Mouse (Mus musculus): ENCODE results near the gene Lrfn3. TPM values are rescaled to one million over a fixed set of nuclear protein-coding genes. Genes with fewer than 3 reads are reported as not detected.

Gene Lrfn3
- total RNA-seq, 2 experiments from 2014 or later, result 33.0 to 36.4 TPM

- peak; percentile 95 for TF ChIP-seq CTCF (IDR thresholded peaks at IDR 0.05)
- DNase-seq (ENCODE audit: extremely low spot score in 1 of 2, low spot score in 2 of 2), result peak; percentile 91 to 94
- Histone ChIP-seq H3K4me3 (peak overlapping the region; percentile 49), H3K27ac (peak overlapping the region; percentile 95)
- intact Hi-C loops (cut with DNase I), result loop anchor here (1.0 to 2.0 kb wide), 2 partner anchors 49 to 59 kb away; no protein-coding TSS in a partner anchor
Measured at GRCm38 (mm10) chr7:30373501-30373962, 11.0 kb upstream of the Lrfn3 start.

DNA sequence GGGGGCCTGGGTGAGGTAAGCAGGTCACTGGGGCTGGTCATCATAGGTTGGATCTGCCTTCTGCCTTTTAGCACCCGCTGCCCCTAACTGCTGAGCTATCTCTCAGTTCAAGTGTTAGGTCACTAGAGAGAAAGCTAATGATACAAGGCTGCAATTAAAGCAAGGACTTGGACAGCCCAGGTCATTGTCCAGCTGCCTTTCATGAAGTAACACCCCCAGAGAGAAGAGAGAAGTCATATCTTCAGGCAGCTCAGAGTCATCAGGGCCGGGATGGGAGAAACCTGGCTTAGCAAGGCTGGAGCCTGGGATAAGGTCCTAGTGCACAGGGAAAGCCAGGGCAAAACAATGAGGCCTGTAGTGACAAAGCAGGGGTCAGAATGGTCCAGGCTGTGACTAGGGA is 4.9 kb upstream of the Lrfn3 start:
- no peak for DNase-seq (ENCODE audit: extremely low spot score in 1 of 2, low spot score in 2 of 2)
- intact Hi-C loops (cut with DNase I), result no loop called here
- no peak overlapping the region for H3K4me3 ChIP-seq
- H3K27ac ChIP-seq, result no peak overlapping the region
- TF ChIP-seq CTCF (IDR thresholded peaks at IDR 0.05), result no peak

DNA sequence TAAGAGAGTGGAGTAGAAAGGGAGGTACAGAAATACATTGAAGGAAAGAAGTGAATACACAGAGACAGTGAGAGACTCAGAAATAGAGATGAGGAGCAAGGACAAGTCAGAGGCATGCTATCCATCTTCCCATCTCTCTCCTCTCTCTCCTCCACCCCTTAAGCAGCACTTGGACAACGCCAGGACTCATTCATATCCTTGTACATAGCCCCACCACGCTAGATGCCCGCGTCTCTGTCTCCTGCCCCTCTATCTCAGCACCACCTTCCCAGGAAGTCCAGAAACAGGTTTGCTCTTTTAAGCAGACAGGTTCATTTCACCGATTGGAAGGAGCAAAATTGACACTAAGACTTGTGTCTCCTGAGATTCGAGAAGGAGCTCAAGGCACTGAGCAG is 769 bp upstream of the Lrfn3 start:
- peak overlapping the region; percentile 54 for H3K4me3 ChIP-seq
- TF ChIP-seq CTCF (IDR thresholded peaks at IDR 0.05), result no peak
- intact Hi-C loops (cut with DNase I), result no loop called here
- H3K27ac ChIP-seq, result peak overlapping the region; percentile 87
- DNase-seq (ENCODE audit: extremely low spot score in 1 of 2, low spot score in 2 of 2), result no peak

- Histone ChIP-seq H3K4me3 (no peak overlapping the region), H3K27ac (no peak overlapping the region)
- TF ChIP-seq CTCF (IDR thresholded peaks at IDR 0.05), result no peak
- intact Hi-C loops (cut with DNase I), result no loop called here
- no peak for DNase-seq (ENCODE audit: extremely low spot score in 1 of 2, low spot score in 2 of 2)
Measured at GRCm38 (mm10) chr7:30360028-30360427, 2.5 kb downstream of the Lrfn3 start.

DNA sequence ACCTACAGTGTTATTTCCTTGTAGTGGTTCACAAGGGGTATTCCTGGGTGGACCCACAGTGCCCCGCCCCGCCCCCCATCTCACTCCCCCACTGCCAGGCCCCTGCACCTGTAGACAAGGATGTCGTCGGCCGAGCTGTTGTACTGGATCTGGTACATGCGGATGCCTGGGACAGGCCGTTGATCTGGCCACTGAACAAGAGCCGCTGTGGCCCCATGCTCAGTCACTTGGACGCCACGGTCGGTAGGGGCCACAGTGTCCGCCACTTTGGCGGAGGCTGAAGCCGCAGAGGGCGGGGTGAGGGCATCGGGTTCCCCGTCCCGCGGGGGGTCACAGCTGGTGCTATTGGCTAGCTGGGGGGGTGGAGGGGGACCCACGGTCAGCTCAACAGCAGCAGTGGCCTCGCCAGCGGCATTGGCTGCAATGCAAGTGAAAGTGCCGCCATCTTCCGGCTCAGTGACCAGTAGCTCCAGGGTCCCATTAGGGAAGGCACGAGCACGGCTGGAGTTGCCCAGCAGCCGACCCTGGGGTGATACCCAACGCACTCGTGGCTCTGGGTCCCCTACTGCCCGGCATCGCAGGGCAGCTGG is 3.2 kb downstream of the Lrfn3 start:
- Histone ChIP-seq H3K27ac (no peak overlapping the region), H3K4me3 (no peak overlapping the region)
- no peak for TF ChIP-seq CTCF (IDR thresholded peaks at IDR 0.05)
- no peak for DNase-seq (ENCODE audit: extremely low spot score in 1 of 2, low spot score in 2 of 2)
- intact Hi-C loops (cut with DNase I), result no loop called here

GRCm38 (mm10) chr7:30358378-30359186 is 4.0 kb downstream of the Lrfn3 start:
- H3K27ac ChIP-seq, result no peak overlapping the region
- no peak for TF ChIP-seq CTCF (IDR thresholded peaks at IDR 0.05)
- intact Hi-C loops (cut with DNase I), result no loop called here
- H3K4me3 ChIP-seq, result no peak overlapping the region
- no peak for DNase-seq (ENCODE audit: extremely low spot score in 1 of 2, low spot score in 2 of 2)

- no peak for DNase-seq (ENCODE audit: extremely low spot score in 1 of 2, low spot score in 2 of 2)
- intact Hi-C loops (cut with DNase I), result no loop called here
- Histone ChIP-seq H3K27ac (no peak overlapping the region), H3K4me3 (no peak overlapping the region)
- no peak for TF ChIP-seq CTCF (IDR thresholded peaks at IDR 0.05)
Measured at GRCm38 (mm10) chr7:30354059-30354458, 8.5 kb downstream of the Lrfn3 start.

- DNase-seq (ENCODE audit: extremely low spot score in 1 of 2, low spot score in 2 of 2), result peak; percentile 61 to 64
- Histone ChIP-seq H3K27ac (no peak overlapping the region), H3K4me3 (no peak overlapping the region)
- intact Hi-C loops (cut with DNase I), result no loop called here
- TF ChIP-seq CTCF (IDR thresholded peaks at IDR 0.05), result peak; percentile 78
Measured at GRCm38 (mm10) chr7:30353279-30353822, 9.2 kb downstream of the Lrfn3 start.

- H3K27ac ChIP-seq, result peak overlapping the region; percentile 36; the same call in 1 of the 2 replicates
- TF ChIP-seq CTCF (IDR thresholded peaks at IDR 0.05), result peak; percentile 96
- peak; percentile 83 to 84 for DNase-seq (ENCODE audit: extremely low spot score in 1 of 2, low spot score in 2 of 2)
- H3K4me3 ChIP-seq, result no peak overlapping the region
- intact Hi-C loops (cut with DNase I), result no loop called here
Measured at GRCm38 (mm10) chr7:30347828-30348227, 14.7 kb downstream of the Lrfn3 start.

GRCm38 (mm10) chr7:30346635-30347379 is 15.8 kb downstream of the Lrfn3 start:
- DNase-seq (ENCODE audit: extremely low spot score in 1 of 2, low spot score in 2 of 2), result no peak
- H3K27ac ChIP-seq, result no peak overlapping the region
- TF ChIP-seq CTCF (IDR thresholded peaks at IDR 0.05), result no peak
- no peak overlapping the region for H3K4me3 ChIP-seq
- intact Hi-C loops (cut with DNase I), result no loop called here

GRCm38 (mm10) chr7:30339432-30340109 is 23.0 kb downstream of the Lrfn3 start:
- intact Hi-C loops (cut with DNase I), result no loop called here
- H3K27ac ChIP-seq, result no peak overlapping the region
- TF ChIP-seq CTCF (IDR thresholded peaks at IDR 0.05), result no peak
- H3K4me3 ChIP-seq, result no peak overlapping the region
- no peak for DNase-seq (ENCODE audit: extremely low spot score in 1 of 2, low spot score in 2 of 2)
